15 mouse cellular contexts compared by ENCODE assay signal in the genomic region with DNA sequence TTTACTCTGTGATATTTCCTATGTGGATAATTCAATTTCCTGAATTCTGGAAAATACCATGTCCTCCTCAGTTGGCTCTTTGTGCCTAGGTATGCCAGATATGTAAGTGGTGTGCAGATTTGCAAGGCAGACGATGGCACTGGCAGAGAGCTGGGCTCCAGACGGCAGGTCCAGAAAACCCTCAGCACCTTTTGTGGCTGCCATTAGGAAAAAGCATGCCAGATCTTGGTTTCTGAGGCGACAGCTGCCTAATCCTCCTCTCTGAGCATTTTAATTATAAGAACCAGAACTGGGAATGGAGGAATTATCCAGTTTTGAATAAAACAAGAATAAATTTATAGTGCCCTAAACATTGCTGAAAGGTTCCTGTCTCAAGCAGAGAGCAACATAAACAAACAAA.
DNase-seq lines count a peak whose midpoint lies in the region; ATAC-seq and TF ChIP-seq lines count a peak whose summit lies in the region.
"Had no signal": no experiment of that assay in that cellular context is flagged by ENCODE, and none has a peak within 500 bp of the region (broad histone marks: within the 10 kb centered on the region; RNA-seq: fewer than 3 reads in every experiment).

No protein-coding gene starts in this region.

- H3K27ac ChIP-seq in layer of hippocampus, adult 2 months: peak overlapping the region; percentile 6; the same call in 1 of the 2 replicates
- 0 out of 2 replicates have a peak overlapping the region, but pooled peaks have one; percentile 46 for H3K27ac ChIP-seq in embryonic facial prominence, embryonic 12.5 days
- H3K27ac ChIP-seq in forebrain, embryonic 15.5 days (replicated peaks): peak overlapping the region; percentile 80
- H3K27ac ChIP-seq in midbrain, postnatal 0 days (ENCODE audit: low read depth, low read length): no peak overlapping the region
- H3K27ac ChIP-seq: gastrocnemius, adult 2 months; liver, embryonic 13.5 days; stomach, embryonic 15.5 days had no signal

- H3K4me3 ChIP-seq in layer of hippocampus, adult 2 months: no peak overlapping the region
- no peak overlapping the region for H3K4me3 ChIP-seq in embryonic facial prominence, embryonic 12.5 days
- no peak overlapping the region for H3K4me3 ChIP-seq in forebrain, embryonic 15.5 days
- no peak overlapping the region for H3K4me3 ChIP-seq in midbrain, postnatal 0 days (ENCODE audit: low read depth, low read length)
- H3K4me3 ChIP-seq: gastrocnemius, adult 2 months; liver, embryonic 13.5 days; stomach, embryonic 15.5 days had no signal

- no peak for DNase-seq in layer of hippocampus, adult 2 months (ENCODE audit: low spot score in 2 of 2)
- no peak for DNase-seq in layer of hippocampus, adult 11-12 months (ENCODE audit: low spot score)
- peak; percentile 49 for DNase-seq in midbrain, postnatal 0 days (ENCODE audit: low spot score)
- no peak for DNase-seq in retina, embryonic 14.5 days (ENCODE audit: low spot score)
- no peak for DNase-seq in embryo, embryonic 10.5 days (ENCODE audit: low spot score)
- DNase-seq: gastrocnemius, adult 2 months; heart, postnatal 4 days; layer of hippocampus, adult 9-11 months; liver, embryonic 13.5 days; lung, postnatal 10 days had no signal

- ATAC-seq in embryonic facial prominence, embryonic 12.5 days (ENCODE audit: insufficient number of reproducible peaks, insufficient read depth, low FRiP score, low TSS enrichment): no peak
- ATAC-seq in forebrain, embryonic 15.5 days (replicated peaks): peak; percentile 38; the same call in 1 of the 2 replicates
- no peak for ATAC-seq in midbrain, postnatal 0 days (ENCODE audit: low FRiP score)
- ATAC-seq: activated CD4-positive, CD25-positive, alpha-beta regulatory T cell, adult 4 months had no signal

- WGBS in embryonic facial prominence, embryonic 12.5 days: 12% methylated on average over 3 of the region's 3 CpGs
- 4% methylated on average over 3 of the region's 3 CpGs for WGBS in forebrain, embryonic 15.5 days
- WGBS in midbrain, postnatal 0 days: 27% methylated on average over 3 of the region's 3 CpGs

- peaks cover 29% of the 10 kb centered on the region for H3K4me1 ChIP-seq in embryonic facial prominence, embryonic 12.5 days
- H3K4me1 ChIP-seq in forebrain, embryonic 15.5 days: peaks cover 45% of the 10 kb centered on the region
- H3K4me1 ChIP-seq in midbrain, postnatal 0 days (ENCODE audit: insufficient read depth, low read length): peaks cover 6% of the 10 kb centered on the region; the same call in 1 of the 2 replicates
- H3K4me1 ChIP-seq: liver, embryonic 13.5 days; stomach, embryonic 15.5 days had no signal

- peaks cover 9% of the 10 kb centered on the region; the same call in 1 of the 2 replicates for H3K27me3 ChIP-seq in embryonic facial prominence, embryonic 12.5 days
- no peaks in the 10 kb centered on the region for H3K27me3 ChIP-seq in forebrain, embryonic 15.5 days
- no peaks in the 10 kb centered on the region for H3K27me3 ChIP-seq in midbrain, postnatal 0 days (ENCODE audit: insufficient read depth, low read length)
- H3K27me3 ChIP-seq: CH12.LX; liver, embryonic 13.5 days; stomach, embryonic 15.5 days had no signal

- H3K36me3 ChIP-seq in embryonic facial prominence, embryonic 12.5 days: no peaks in the 10 kb centered on the region
- H3K36me3 ChIP-seq in forebrain, embryonic 15.5 days: no peaks in the 10 kb centered on the region
- H3K36me3 ChIP-seq in midbrain, postnatal 0 days (ENCODE audit: insufficient read depth, low read length): no peaks in the 10 kb centered on the region
- H3K36me3 ChIP-seq: liver, embryonic 13.5 days; stomach, embryonic 15.5 days had no signal

- no peaks in the 10 kb centered on the region for H3K9me3 ChIP-seq in embryonic facial prominence, embryonic 12.5 days
- no peaks in the 10 kb centered on the region for H3K9me3 ChIP-seq in forebrain, embryonic 15.5 days
- H3K9me3 ChIP-seq in midbrain, postnatal 0 days (ENCODE audit: low read length): no peaks in the 10 kb centered on the region
- H3K9me3 ChIP-seq: liver, embryonic 13.5 days; stomach, embryonic 15.5 days had no signal

- no peak for TF ChIP-seq CTCF in layer of hippocampus, adult 2 months (conservative IDR thresholded peaks at IDR 0.05)
- TF ChIP-seq CTCF in midbrain, postnatal 0 days (IDR thresholded peaks at IDR 0.05): no peak

- H3K4me2 ChIP-seq in embryonic facial prominence, embryonic 12.5 days (replicated peaks): no peak overlapping the region
- no peak overlapping the region for H3K4me2 ChIP-seq in forebrain, embryonic 15.5 days (replicated peaks)
- H3K4me2 ChIP-seq in midbrain, postnatal 0 days (ENCODE audit: low read depth, low read length, poor library complexity, severe bottlenecking): no peak overlapping the region
- H3K4me2 ChIP-seq: liver, embryonic 13.5 days; stomach, embryonic 15.5 days had no signal

- H3K9ac ChIP-seq in embryonic facial prominence, embryonic 12.5 days: no peak overlapping the region
- no peak overlapping the region for H3K9ac ChIP-seq in forebrain, embryonic 15.5 days (replicated peaks)
- no peak overlapping the region for H3K9ac ChIP-seq in midbrain, postnatal 0 days (replicated peaks; ENCODE audit: low read length, poor library complexity, severe bottlenecking)
- H3K9ac ChIP-seq: liver, embryonic 13.5 days; stomach, embryonic 15.5 days had no signal
